Mouse (Mus musculus): ENCODE data around the gene Prkar2b. TPM values are rescaled to one million over a fixed set of nuclear protein-coding genes. Genes with fewer than 3 reads are reported as not detected.
"Not testable (repeated sequence)": the region's sequence is repeated elsewhere in the genome, so short reads cannot be mapped to it uniquely, and the experiment has no call there.

The Prkar2b gene
- polyA plus RNA-seq, 1 experiment from 2014 or later: 27.3 TPM

GRCm38 (mm10) chr12:32018376-32018750 is 42.7 kb downstream of the Prkar2b start:
- no peak for ATAC-seq (ENCODE audit: low FRiP score, low TSS enrichment)
- H3K9me3 ChIP-seq (ENCODE audit: control insufficient read depth, low read length): no peaks in the 10 kb centered on the region
- WGBS: 59% methylated on average over 3 of the region's 3 CpGs
- H3K4me2 ChIP-seq (replicated peaks; ENCODE audit: low read depth, low read length): no peak overlapping the region
- H3K9ac ChIP-seq (ENCODE audit: low read depth, low read length): no peak overlapping the region
- no peaks in the 10 kb centered on the region for H3K36me3 ChIP-seq (ENCODE audit: control insufficient read depth, insufficient read depth, low read length)
- no peak overlapping the region for H3K27ac ChIP-seq (ENCODE audit: low read depth, low read length)
- no peaks in the 10 kb centered on the region for H3K4me1 ChIP-seq (ENCODE audit: control insufficient read depth, insufficient read depth, low read length)
- H3K4me3 ChIP-seq (ENCODE audit: low read length): no peak overlapping the region
- no peaks in the 10 kb centered on the region for H3K27me3 ChIP-seq (ENCODE audit: control insufficient read depth, insufficient read depth, low read length)

GRCm38 (mm10) chr12:32017636-32018375 is 43.3 kb downstream of the Prkar2b start:
- no peak for ATAC-seq (ENCODE audit: low FRiP score, low TSS enrichment)
- Histone ChIP-seq H3K27me3 (ENCODE audit: control insufficient read depth, insufficient read depth, low read length) (no peaks in the 10 kb centered on the region), H3K27ac (ENCODE audit: low read depth, low read length) (no peak overlapping the region), H3K9me3 (ENCODE audit: control insufficient read depth, low read length) (no peaks in the 10 kb centered on the region), H3K4me1 (ENCODE audit: control insufficient read depth, insufficient read depth, low read length) (no peaks in the 10 kb centered on the region), H3K4me3 (ENCODE audit: low read length) (no peak overlapping the region), H3K36me3 (ENCODE audit: control insufficient read depth, insufficient read depth, low read length) (no peaks in the 10 kb centered on the region), H3K4me2 (replicated peaks; ENCODE audit: low read depth, low read length) (no peak overlapping the region), H3K9ac (ENCODE audit: low read depth, low read length) (no peak overlapping the region)
- 43% methylated on average over 7 of the region's 7 CpGs for WGBS

GRCm38 (mm10) chr12:32016472-32016871 is 44.6 kb downstream of the Prkar2b start:
- Histone ChIP-seq H3K36me3 (ENCODE audit: control insufficient read depth, insufficient read depth, low read length) (no peaks in the 10 kb centered on the region), H3K9ac (ENCODE audit: low read depth, low read length) (no peak overlapping the region), H3K9me3 (ENCODE audit: control insufficient read depth, low read length) (no peaks in the 10 kb centered on the region), H3K4me2 (replicated peaks; ENCODE audit: low read depth, low read length) (no peak overlapping the region), H3K27ac (ENCODE audit: low read depth, low read length) (no peak overlapping the region), H3K27me3 (ENCODE audit: control insufficient read depth, insufficient read depth, low read length) (no peaks in the 10 kb centered on the region), H3K4me3 (ENCODE audit: low read length) (no peak overlapping the region), H3K4me1 (ENCODE audit: control insufficient read depth, insufficient read depth, low read length) (no peaks in the 10 kb centered on the region)
- WGBS: 86% methylated on average over 6 of the region's 6 CpGs
- ATAC-seq (ENCODE audit: low FRiP score, low TSS enrichment): no peak

GRCm38 (mm10) chr12:32015268-32015769 is 45.8 kb downstream of the Prkar2b start:
- Histone ChIP-seq H3K27ac (ENCODE audit: low read depth, low read length) (no peak overlapping the region), H3K9ac (ENCODE audit: low read depth, low read length) (no peak overlapping the region), H3K27me3 (ENCODE audit: control insufficient read depth, insufficient read depth, low read length) (no peaks in the 10 kb centered on the region), H3K9me3 (ENCODE audit: control insufficient read depth, low read length) (no peaks in the 10 kb centered on the region), H3K36me3 (ENCODE audit: control insufficient read depth, insufficient read depth, low read length) (no peaks in the 10 kb centered on the region), H3K4me2 (replicated peaks; ENCODE audit: low read depth, low read length) (no peak overlapping the region), H3K4me1 (ENCODE audit: control insufficient read depth, insufficient read depth, low read length) (no peaks in the 10 kb centered on the region), H3K4me3 (ENCODE audit: low read length) (no peak overlapping the region)
- peak; percentile 52; the same call in 1 of the 2 replicates for ATAC-seq (ENCODE audit: low FRiP score, low TSS enrichment)
- WGBS: 38% methylated on average over 6 of the region's 6 CpGs

- H3K9me3 ChIP-seq (ENCODE audit: control insufficient read depth, low read length): no peaks in the 10 kb centered on the region
- no peak overlapping the region for H3K4me2 ChIP-seq (replicated peaks; ENCODE audit: low read depth, low read length)
- no peak for ATAC-seq (ENCODE audit: low FRiP score, low TSS enrichment)
- no peak overlapping the region for H3K9ac ChIP-seq (ENCODE audit: low read depth, low read length)
- no peak overlapping the region for H3K4me3 ChIP-seq (ENCODE audit: low read length)
- WGBS: 51% methylated on average over 7 of the region's 7 CpGs
- H3K27ac ChIP-seq (ENCODE audit: low read depth, low read length): no peak overlapping the region
- H3K27me3 ChIP-seq (ENCODE audit: control insufficient read depth, insufficient read depth, low read length): no peaks in the 10 kb centered on the region
- H3K36me3 ChIP-seq (ENCODE audit: control insufficient read depth, insufficient read depth, low read length): no peaks in the 10 kb centered on the region
- H3K4me1 ChIP-seq (ENCODE audit: control insufficient read depth, insufficient read depth, low read length): no peaks in the 10 kb centered on the region
Measured at GRCm38 (mm10) chr12:32014811-32015210, 46.3 kb downstream of the Prkar2b start.

GRCm38 (mm10) chr12:32012169-32012568 is 48.9 kb downstream of the Prkar2b start:
- no peaks in the 10 kb centered on the region for H3K9me3 ChIP-seq (ENCODE audit: control insufficient read depth, low read length)
- no peaks in the 10 kb centered on the region for H3K4me1 ChIP-seq (ENCODE audit: control insufficient read depth, insufficient read depth, low read length)
- 73% methylated on average over 2 of the region's 2 CpGs for WGBS
- ATAC-seq (ENCODE audit: low FRiP score, low TSS enrichment): no peak
- no peak overlapping the region for H3K4me2 ChIP-seq (replicated peaks; ENCODE audit: low read depth, low read length)
- H3K4me3 ChIP-seq (ENCODE audit: low read length): no peak overlapping the region
- no peak overlapping the region for H3K9ac ChIP-seq (ENCODE audit: low read depth, low read length)
- no peaks in the 10 kb centered on the region for H3K27me3 ChIP-seq (ENCODE audit: control insufficient read depth, insufficient read depth, low read length)
- H3K36me3 ChIP-seq (ENCODE audit: control insufficient read depth, insufficient read depth, low read length): no peaks in the 10 kb centered on the region
- no peak overlapping the region for H3K27ac ChIP-seq (ENCODE audit: low read depth, low read length)

GRCm38 (mm10) chr12:32011128-32011527 is 50.0 kb downstream of the Prkar2b start:
- WGBS: 89% methylated on average over 5 of the region's 5 CpGs
- H3K4me1 ChIP-seq (ENCODE audit: control insufficient read depth, insufficient read depth, low read length): no peaks in the 10 kb centered on the region
- no peak for ATAC-seq (ENCODE audit: low FRiP score, low TSS enrichment)
- H3K36me3 ChIP-seq (ENCODE audit: control insufficient read depth, insufficient read depth, low read length): no peaks in the 10 kb centered on the region
- no peaks in the 10 kb centered on the region for H3K9me3 ChIP-seq (ENCODE audit: control insufficient read depth, low read length)
- H3K9ac ChIP-seq (ENCODE audit: low read depth, low read length): no peak overlapping the region
- H3K27ac ChIP-seq (ENCODE audit: low read depth, low read length): no peak overlapping the region
- no peak overlapping the region for H3K4me3 ChIP-seq (ENCODE audit: low read length)
- H3K27me3 ChIP-seq (ENCODE audit: control insufficient read depth, insufficient read depth, low read length): no peaks in the 10 kb centered on the region
- no peak overlapping the region for H3K4me2 ChIP-seq (replicated peaks; ENCODE audit: low read depth, low read length)

- not testable (repeated sequence) for H3K27ac ChIP-seq (ENCODE audit: low read depth, low read length); ATAC-seq (ENCODE audit: low FRiP score, low TSS enrichment); H3K4me2 ChIP-seq (replicated peaks; ENCODE audit: low read depth, low read length); H3K36me3 ChIP-seq (ENCODE audit: control insufficient read depth, insufficient read depth, low read length); H3K4me1 ChIP-seq (ENCODE audit: control insufficient read depth, insufficient read depth, low read length); H3K9ac ChIP-seq (ENCODE audit: low read depth, low read length); H3K27me3 ChIP-seq (ENCODE audit: control insufficient read depth, insufficient read depth, low read length); H3K4me3 ChIP-seq (ENCODE audit: low read length); H3K9me3 ChIP-seq (ENCODE audit: control insufficient read depth, low read length)
- WGBS: 45% methylated on average over 5 of the region's 6 CpGs
Measured at GRCm38 (mm10) chr12:32009985-32010369, 51.1 kb downstream of the Prkar2b start.

GRCm38 (mm10) chr12:32009267-32009984 is 51.7 kb downstream of the Prkar2b start:
- Histone ChIP-seq H3K9ac (ENCODE audit: low read depth, low read length) (no peak overlapping the region), H3K4me3 (ENCODE audit: low read length) (no peak overlapping the region), H3K36me3 (ENCODE audit: control insufficient read depth, insufficient read depth, low read length) (no peaks in the 10 kb centered on the region), H3K4me2 (replicated peaks; ENCODE audit: low read depth, low read length) (no peak overlapping the region), H3K9me3 (ENCODE audit: control insufficient read depth, low read length) (no peaks in the 10 kb centered on the region; the same call in 1 of the 2 replicates), H3K4me1 (ENCODE audit: control insufficient read depth, insufficient read depth, low read length) (no peaks in the 10 kb centered on the region), H3K27me3 (ENCODE audit: control insufficient read depth, insufficient read depth, low read length) (no peaks in the 10 kb centered on the region), H3K27ac (ENCODE audit: low read depth, low read length) (no peak overlapping the region)
- no peak for ATAC-seq (ENCODE audit: low FRiP score, low TSS enrichment)
- 15% methylated on average over 7 of the region's 8 CpGs for WGBS
